Mouse (Mus musculus) MEL (cell line): ENCODE results near the gene Pde7b.

ENCODE experiments used
- CTCF ChIP-seq, 3 experiments: IDR thresholded peaks in 2 of 3; conservative IDR thresholded peaks in 1 of 3; 2 replicates each; pipeline ENCODE4 v1.5.1; 2011 to 2012; ENCODE audit warnings: low read length in 3 of 3, low read depth in 2 of 3, mild to moderate bottlenecking in 2 of 3, improper control_type of control experiment in 1 of 3, inconsistent platforms in 1 of 3, mixed read lengths in 1 of 3, moderate library complexity in 1 of 3; ENCODE audit not compliant: control insufficient read depth in 1 of 3, insufficient read depth in 1 of 3, poor library complexity in 1 of 3, severe bottlenecking in 1 of 3
- ETS1 ChIP-seq: IDR thresholded peaks from 2 replicates; pipeline ENCODE4 v1.6.1; 2012; ENCODE audit warnings: low read depth, mild to moderate bottlenecking, inconsistent platforms, low read length, improper control_type of control experiment, moderate library complexity
- MAX ChIP-seq: IDR thresholded peaks from 2 replicates; pipeline ENCODE4 v1.6.1; 2011; ENCODE audit warnings: low read length, improper control_type of control experiment
- MXI1 ChIP-seq: IDR thresholded peaks from 2 replicates; pipeline ENCODE4 v1.6.1; 2011; ENCODE audit warnings: mild to moderate bottlenecking, low read depth, low read length, improper control_type of control experiment
- MYC ChIP-seq: IDR thresholded peaks from 2 replicates; pipeline ENCODE4 v1.6.1; 2011; ENCODE audit warnings: low read depth, mild to moderate bottlenecking, low read length, improper control_type of control experiment, moderate library complexity
- NELFE ChIP-seq: IDR thresholded peaks from 2 replicates; pipeline ENCODE4 v1.6.1; 2011; ENCODE audit warnings: low read depth, low read length, improper control_type of control experiment
- POLR2A ChIP-seq, 2 experiments: IDR thresholded peaks; 2 replicates each; pipeline ENCODE4 v1.6.1; 2011 to 2012; ENCODE audit warnings: low read length in 2 of 2, mild to moderate bottlenecking in 2 of 2, control low read depth in 1 of 2, improper control_type of control experiment in 1 of 2, low read depth in 1 of 2, moderate library complexity in 1 of 2; ENCODE audit not compliant: control insufficient read depth in 1 of 2, insufficient read depth in 1 of 2, poor library complexity in 1 of 2
- SIN3A ChIP-seq: IDR thresholded peaks from 2 replicates; pipeline ENCODE4 v1.6.1; 2012; ENCODE audit warnings: low read length, improper control_type of control experiment, inconsistent platforms
- TCF12 ChIP-seq: IDR thresholded peaks from 2 replicates; pipeline ENCODE4 v1.6.1; 2014; ENCODE audit warnings: low read depth, mild to moderate bottlenecking, inconsistent platforms, low read length, improper control_type of control experiment, moderate library complexity
- ZNF384 ChIP-seq: IDR thresholded peaks from 2 replicates; pipeline ENCODE4 v1.6.1; 2012; ENCODE audit warnings: low read depth, mild to moderate bottlenecking, inconsistent platforms, low read length, improper control_type of control experiment

DNA sequence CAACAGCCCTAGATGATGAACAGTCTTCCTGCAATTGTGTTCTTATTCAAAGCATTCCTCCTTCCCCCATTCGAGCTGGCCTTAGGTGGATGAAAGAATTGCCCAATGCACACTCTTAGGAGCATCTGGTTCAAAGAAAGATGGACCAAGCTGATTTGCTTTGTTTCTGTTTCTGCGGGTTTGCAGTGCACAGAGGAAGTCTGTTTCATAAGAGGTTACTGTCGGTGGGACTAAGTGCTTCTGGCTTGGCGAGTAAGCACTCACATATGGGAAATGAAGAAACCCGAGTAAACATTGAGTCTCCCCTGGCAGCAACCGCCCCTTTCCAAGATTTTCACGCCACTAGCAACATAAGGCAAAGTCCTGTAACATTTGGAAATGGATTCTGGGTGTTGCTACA lies 134.8 kb downstream of the Pde7b start:
- TF ChIP-seq CTCF (IDR thresholded peaks at IDR 0.05 in 2 of 3, conservative IDR thresholded peaks at IDR 0.05 in 1 of 3; ENCODE audit: control insufficient read depth in 1 of 3, insufficient read depth in 1 of 3, low read depth in 2 of 3, low read length in 3 of 3, poor library complexity in 1 of 3, severe bottlenecking in 1 of 3): no peak
- TF ChIP-seq POLR2A (IDR thresholded peaks at IDR 0.05; ENCODE audit: control insufficient read depth in 1 of 2, insufficient read depth in 1 of 2, low read depth in 1 of 2, low read length in 2 of 2, poor library complexity in 1 of 2): no peak
- TF ChIP-seq MYC: no peak
- TF ChIP-seq MXI1: no peak
- TF ChIP-seq ZNF384: no peak
- no peak for TF ChIP-seq NELFE
- no peak for TF ChIP-seq ETS1
- no peak for TF ChIP-seq SIN3A
- no peak for TF ChIP-seq MAX
- TF ChIP-seq TCF12: no peak
